In genomic region chr19:59404766-59405165, GRCm38 (mm10) we compare ENCODE assay signal across 24 mouse cellular contexts. TPM values are rescaled to one million over a fixed set of nuclear protein-coding genes. Genes with fewer than 3 reads are reported as not detected.
"Had no signal": no experiment of that assay in that cellular context is flagged by ENCODE, and none has a peak within 500 bp of the region (broad histone marks: within the 10 kb centered on the region; RNA-seq: fewer than 3 reads in every experiment).

No protein-coding gene starts in this region.

- DNase-seq: liver, postnatal 0 days; lung, adult 2 months; lung, postnatal 14 days; lung, postnatal 36 days; retina, postnatal 1 day; right cerebral cortex, adult 18-20 months; right cerebral cortex, postnatal 25 days; right cerebral cortex, postnatal 4 days; spleen, adult 18-20 months; thymus, adult 18-20 months; thymus, postnatal 14 days; thymus, postnatal 4 days had no signal

- H3K4me3 ChIP-seq: liver, embryonic 15.5 days; lung, embryonic 15.5 days; midbrain, embryonic 13.5 days; midbrain, embryonic 15.5 days; neural tube, embryonic 12.5 days had no signal

- H3K9me3 ChIP-seq: liver, embryonic 15.5 days; lung, embryonic 15.5 days; midbrain, embryonic 13.5 days; midbrain, embryonic 15.5 days; neural tube, embryonic 12.5 days had no signal

- ATAC-seq: liver, postnatal 0 days; lung, postnatal 0 days; midbrain, embryonic 13.5 days; midbrain, embryonic 15.5 days had no signal

- H3K4me1 ChIP-seq: liver, embryonic 15.5 days; lung, embryonic 15.5 days; midbrain, embryonic 15.5 days; neural tube, embryonic 12.5 days had no signal

- H3K36me3 ChIP-seq: liver, embryonic 15.5 days; lung, embryonic 15.5 days; midbrain, embryonic 13.5 days; midbrain, embryonic 15.5 days; neural tube, embryonic 12.5 days had no signal

RNA-seq across cellular contexts. Expression of gene Emx2, which starts 53.4 kb away (rescaled TPM):
- total RNA-seq: megakaryocyte, adult 5-6 weeks; monocyte, adult 5-6 weeks; neutrophil, adult 5-6 weeks had no signal
- polyA plus RNA-seq: liver, postnatal 0 days; lung, adult 2 months; lung, postnatal 0 days; macrophage; neural tube, embryonic 14.5 days; small intestine, adult 2 months had no signal
